Mouse (Mus musculus): Measurements from ENCODE around the gene Idua. TPM values are rescaled to one million over a fixed set of nuclear protein-coding genes. Genes with fewer than 3 reads are reported as not detected.

Idua gene
- polyA plus RNA-seq, 1 experiment, result 37.1 TPM

DNA sequence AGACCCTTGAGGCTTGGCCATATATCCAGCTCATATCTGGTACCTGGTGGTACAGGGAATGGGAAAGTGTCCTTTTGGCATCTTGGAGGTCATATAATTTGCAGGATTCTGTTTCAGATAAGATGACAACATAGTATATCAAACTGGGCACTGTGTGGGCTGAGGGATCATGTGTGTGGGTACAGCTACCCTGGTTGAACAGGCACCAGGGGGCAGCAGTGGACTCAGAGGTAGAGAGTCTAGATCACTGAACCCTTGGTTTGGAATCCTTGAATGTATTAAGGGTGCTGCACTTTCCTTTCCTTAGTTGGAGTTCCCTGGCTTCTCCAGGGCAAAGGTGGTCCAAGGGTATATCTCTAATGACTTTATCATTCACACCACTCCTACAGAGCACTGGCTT lies 10.7 kb downstream of the Idua start:
- no peaks in the 10 kb centered on the region for H3K27me3 ChIP-seq (ENCODE audit: control insufficient read depth, insufficient read depth, low read length)
- H3K4me1 ChIP-seq (ENCODE audit: control insufficient read depth, insufficient read depth, insufficient read length), result peaks cover 3% of the 10 kb centered on the region; the same call in 1 of the 2 replicates
- peak in 1 of 2 experiments; percentile 44 for DNase-seq (ENCODE audit: low read depth in 1 of 2, low spot score in 2 of 2)
- H3K4me3 ChIP-seq (ENCODE audit: extremely low read depth, insufficient read depth, insufficient read length), result no peak overlapping the region
- peak; percentile 38; the same call in 1 of the 2 replicates for TF ChIP-seq CTCF (IDR thresholded peaks at IDR 0.05; ENCODE audit: extremely low read depth, insufficient read depth, insufficient read length, insufficient replicate concordance)
- TF ChIP-seq POLR2A (IDR thresholded peaks at IDR 0.05; ENCODE audit: low read depth, low read length), result no peak
- no peak overlapping the region for H3K27ac ChIP-seq (ENCODE audit: insufficient read depth, low read length)
- peaks cover 3% of the 10 kb centered on the region; the same call in 1 of the 2 replicates for H3K36me3 ChIP-seq (ENCODE audit: control insufficient read depth, insufficient read depth, low read length)

DNA sequence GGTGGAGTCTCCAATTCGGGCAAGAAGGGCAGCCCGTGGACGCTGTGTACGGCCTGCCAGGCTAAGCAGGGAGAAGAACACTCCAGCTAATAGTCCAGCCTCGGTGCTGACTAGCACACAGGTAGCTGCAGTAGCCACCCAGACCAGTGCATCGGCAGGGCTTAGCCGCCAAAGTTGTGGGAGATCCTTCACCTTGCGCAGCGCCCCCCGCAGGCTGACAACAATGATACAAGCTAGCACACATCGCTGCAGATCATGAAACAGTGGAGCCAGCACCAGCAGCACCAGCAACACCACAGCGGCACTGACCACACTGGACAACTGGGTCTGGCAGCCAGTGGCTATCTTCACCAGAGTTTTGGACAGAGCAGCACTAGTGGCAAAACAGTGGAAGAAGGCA lies 11.6 kb downstream of the Idua start:
- H3K27me3 ChIP-seq (ENCODE audit: control insufficient read depth, insufficient read depth, low read length), result no peaks in the 10 kb centered on the region
- 95% methylated on average over 12 of the region's 12 CpGs for WGBS
- H3K27ac ChIP-seq (ENCODE audit: insufficient read depth, low read length), result no peak overlapping the region
- peaks cover 3% of the 10 kb centered on the region; the same call in 1 of the 2 replicates for H3K36me3 ChIP-seq (ENCODE audit: control insufficient read depth, insufficient read depth, low read length)
- H3K4me3 ChIP-seq (ENCODE audit: extremely low read depth, insufficient read depth, insufficient read length), result no peak overlapping the region
- no peak for TF ChIP-seq POLR2A (IDR thresholded peaks at IDR 0.05; ENCODE audit: low read depth, low read length)
- H3K4me1 ChIP-seq (ENCODE audit: control insufficient read depth, insufficient read depth, insufficient read length), result peaks cover 3% of the 10 kb centered on the region; the same call in 1 of the 2 replicates
- DNase-seq (ENCODE audit: low read depth in 1 of 2, low spot score in 2 of 2), result no peak

DNA sequence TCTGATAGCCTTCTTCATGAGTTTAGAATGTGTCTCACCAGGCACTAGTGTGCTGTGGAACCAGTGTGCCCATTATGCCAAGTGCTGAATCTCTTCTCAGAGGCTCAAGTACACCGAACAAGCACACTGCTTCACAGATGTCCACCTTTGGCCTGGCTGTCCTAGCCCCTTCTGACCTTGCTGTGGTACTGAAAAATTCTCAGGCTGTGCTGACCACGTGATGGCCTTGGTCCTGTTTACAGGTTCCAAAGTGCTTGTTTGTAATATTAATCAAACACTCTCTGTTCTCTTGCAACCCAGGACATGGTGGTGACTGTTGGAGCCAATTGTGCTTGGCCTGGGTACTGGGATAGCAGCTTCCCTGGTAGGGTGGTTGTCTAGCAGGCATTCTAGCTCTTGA lies 14.5 kb downstream of the Idua start:
- DNase-seq (ENCODE audit: low read depth in 1 of 2, low spot score in 2 of 2), result no peak
- H3K4me1 ChIP-seq (ENCODE audit: control insufficient read depth, insufficient read depth, insufficient read length), result peaks cover 3% of the 10 kb centered on the region; the same call in 1 of the 2 replicates
- WGBS, result 89% methylated on average over 2 of the region's 2 CpGs
- no peaks in the 10 kb centered on the region for H3K27me3 ChIP-seq (ENCODE audit: control insufficient read depth, insufficient read depth, low read length)
- no peak for TF ChIP-seq POLR2A (IDR thresholded peaks at IDR 0.05; ENCODE audit: low read depth, low read length)
- TF ChIP-seq CTCF (IDR thresholded peaks at IDR 0.05; ENCODE audit: extremely low read depth, insufficient read depth, insufficient read length, insufficient replicate concordance), result no peak
- peaks cover 3% of the 10 kb centered on the region; the same call in 1 of the 2 replicates for H3K36me3 ChIP-seq (ENCODE audit: control insufficient read depth, insufficient read depth, low read length)
- H3K27ac ChIP-seq (ENCODE audit: insufficient read depth, low read length), result no peak overlapping the region
- no peak overlapping the region for H3K4me3 ChIP-seq (ENCODE audit: extremely low read depth, insufficient read depth, insufficient read length)

DNA sequence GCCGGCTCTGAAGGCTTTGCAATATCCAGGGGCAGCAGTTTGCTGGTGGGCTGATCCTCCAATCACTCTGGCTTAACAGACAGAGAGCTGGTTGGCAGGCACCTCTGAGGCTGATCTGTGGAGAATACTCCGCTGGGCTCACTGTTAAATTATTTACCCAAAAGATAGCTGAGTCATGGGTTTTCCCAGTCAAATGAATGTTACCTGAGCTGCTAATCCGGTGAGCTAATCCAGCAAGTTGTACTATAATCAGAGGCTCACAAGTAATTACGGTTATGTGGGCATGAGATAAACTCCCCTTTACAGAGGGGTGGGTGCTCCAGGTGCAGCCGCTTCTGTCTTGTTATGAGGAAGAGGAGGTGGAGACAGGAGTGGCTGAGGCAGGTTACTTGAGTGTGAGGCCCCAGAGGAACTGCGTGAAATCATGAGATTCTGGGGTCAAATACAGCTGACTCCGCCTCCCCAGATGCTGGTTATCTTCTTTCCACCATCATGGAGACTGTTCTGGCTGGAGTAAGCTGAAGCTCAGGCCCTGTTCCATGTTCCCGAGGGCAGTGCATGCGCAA lies 15.2 kb downstream of the Idua start, which contains the start of gene Slc26a1:
Gene Slc26a1 (minus strand): TSS at position 319 of the 566 bp plus-strand sequence.
- TF ChIP-seq POLR2A (IDR thresholded peaks at IDR 0.05; ENCODE audit: low read depth, low read length), result no peak
- TF ChIP-seq CTCF (IDR thresholded peaks at IDR 0.05; ENCODE audit: extremely low read depth, insufficient read depth, insufficient read length, insufficient replicate concordance), result no peak
- no peak for DNase-seq (ENCODE audit: low read depth in 1 of 2, low spot score in 2 of 2)
- WGBS, result 76% methylated on average over 9 of the region's 9 CpGs
- H3K4me1 ChIP-seq (ENCODE audit: control insufficient read depth, insufficient read depth, insufficient read length), result no peaks in the 10 kb centered on the region
- H3K27ac ChIP-seq (ENCODE audit: insufficient read depth, low read length), result no peak within 1 kb of the TSS
- H3K4me3 ChIP-seq (ENCODE audit: extremely low read depth, insufficient read depth, insufficient read length), result no peak within 1 kb of the TSS
- H3K36me3 ChIP-seq (ENCODE audit: control insufficient read depth, insufficient read depth, low read length), result peaks cover 3% of the 10 kb centered on the region; the same call in 1 of the 2 replicates
- H3K27me3 ChIP-seq (ENCODE audit: control insufficient read depth, insufficient read depth, low read length), result no peaks in the 10 kb centered on the region

DNA sequence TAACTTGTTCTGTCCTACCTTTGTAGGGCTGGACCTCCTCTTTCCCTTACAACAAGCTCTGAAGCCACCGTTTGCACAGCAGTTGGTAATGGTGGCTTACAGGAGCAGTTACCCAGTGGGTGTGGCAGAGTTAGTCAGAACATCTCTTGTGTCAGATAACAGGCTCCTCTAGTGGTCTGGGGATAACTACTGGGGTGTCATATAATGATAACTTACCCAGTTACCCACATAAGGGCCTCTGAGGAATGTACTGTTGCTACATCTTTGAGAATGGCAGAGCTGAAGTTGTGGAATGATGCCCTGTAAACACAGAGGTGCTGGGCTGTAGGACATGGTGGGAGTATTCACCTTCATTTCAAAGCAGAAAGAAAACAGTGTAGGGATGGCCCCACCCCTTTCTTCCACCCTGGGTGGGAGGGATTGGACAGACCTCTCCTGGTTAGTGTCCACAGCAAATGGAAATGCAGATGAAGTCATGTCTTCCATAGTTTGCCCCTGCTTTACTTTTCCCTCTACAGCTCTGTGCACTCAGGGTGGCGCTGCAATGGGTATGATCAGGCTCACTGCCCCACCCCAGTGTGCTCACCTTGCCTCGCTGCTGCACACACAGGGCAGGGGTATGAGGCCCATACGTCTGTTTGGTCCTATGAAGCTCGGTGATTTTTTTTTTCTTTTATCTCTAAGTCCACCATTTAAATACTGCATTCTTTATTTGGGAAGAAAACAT lies 16.8 kb downstream of the Idua start:
- no peak for DNase-seq (ENCODE audit: low read depth in 1 of 2, low spot score in 2 of 2)
- 72% methylated on average over 5 of the region's 5 CpGs for WGBS
- H3K4me1 ChIP-seq (ENCODE audit: control insufficient read depth, insufficient read depth, insufficient read length), result no peaks in the 10 kb centered on the region
- H3K27ac ChIP-seq (ENCODE audit: insufficient read depth, low read length), result no peak overlapping the region
- H3K36me3 ChIP-seq (ENCODE audit: control insufficient read depth, insufficient read depth, low read length), result no peaks in the 10 kb centered on the region
- no peaks in the 10 kb centered on the region for H3K27me3 ChIP-seq (ENCODE audit: control insufficient read depth, insufficient read depth, low read length)
- H3K4me3 ChIP-seq (ENCODE audit: extremely low read depth, insufficient read depth, insufficient read length), result no peak overlapping the region
- TF ChIP-seq POLR2A (IDR thresholded peaks at IDR 0.05; ENCODE audit: low read depth, low read length) (no peak), CTCF (IDR thresholded peaks at IDR 0.05; ENCODE audit: extremely low read depth, insufficient read depth, insufficient read length, insufficient replicate concordance) (no peak)

DNA sequence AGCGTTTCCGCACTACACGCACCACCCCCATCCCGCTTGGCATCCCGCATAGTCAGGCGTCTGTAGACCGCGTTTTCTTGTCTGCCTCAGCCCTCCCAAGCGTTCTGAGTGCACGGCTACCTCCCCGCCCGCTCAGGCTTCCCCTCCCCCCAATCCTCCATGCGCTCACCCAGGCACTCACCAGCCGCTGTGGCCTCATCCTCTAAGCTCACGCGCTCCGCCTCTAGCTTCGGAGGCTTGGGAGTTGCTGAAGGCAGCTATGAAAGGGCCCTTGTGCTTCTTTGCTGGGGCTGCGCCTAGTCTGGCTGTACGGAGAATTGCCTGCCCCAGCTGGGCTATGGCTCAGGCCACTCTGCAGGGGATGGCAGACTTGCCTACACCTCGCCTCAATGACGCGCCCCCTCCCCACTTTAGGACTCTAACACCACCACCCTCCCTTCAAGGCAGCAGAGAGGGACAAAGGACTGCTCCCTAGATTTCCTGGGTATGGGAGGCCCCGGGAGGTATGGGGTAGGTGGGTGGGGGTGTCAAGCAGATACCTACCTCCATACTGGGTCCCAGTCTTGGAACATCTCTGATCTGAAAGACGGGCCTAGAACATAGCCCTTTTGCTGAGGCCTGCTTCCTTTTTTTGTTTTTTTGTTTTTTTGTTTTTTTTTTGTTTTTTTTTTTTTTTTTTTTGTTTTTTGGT lies 17.6 kb downstream of the Idua start:
- Histone ChIP-seq H3K36me3 (ENCODE audit: control insufficient read depth, insufficient read depth, low read length) (no peaks in the 10 kb centered on the region), H3K27me3 (ENCODE audit: control insufficient read depth, insufficient read depth, low read length) (no peaks in the 10 kb centered on the region), H3K4me3 (ENCODE audit: extremely low read depth, insufficient read depth, insufficient read length) (no peak overlapping the region), H3K27ac (ENCODE audit: insufficient read depth, low read length) (no peak overlapping the region), H3K4me1 (ENCODE audit: control insufficient read depth, insufficient read depth, insufficient read length) (no peaks in the 10 kb centered on the region)
- TF ChIP-seq CTCF (IDR thresholded peaks at IDR 0.05; ENCODE audit: extremely low read depth, insufficient read depth, insufficient read length, insufficient replicate concordance) (no peak), POLR2A (IDR thresholded peaks at IDR 0.05; ENCODE audit: low read depth, low read length) (no peak)
- WGBS, result 68% methylated on average over 25 of the region's 25 CpGs
- DNase-seq (ENCODE audit: low read depth in 1 of 2, low spot score in 2 of 2), result no peak
